Comparison of ENCODE assay signal across 9 mouse cellular contexts in genomic region chr12:44601410-44602149, GRCm38 (mm10).
A peak's percentile ranks its signal among the peaks of the same experiment; 100 is the strongest.
DNase-seq lines count a peak whose midpoint lies in the region; ATAC-seq and TF ChIP-seq lines count a peak whose summit lies in the region.
"Had no signal": no experiment of that assay in that cellular context is flagged by ENCODE, and none has a peak within 500 bp of the region (broad histone marks: within the 10 kb centered on the region; RNA-seq: fewer than 3 reads in every experiment).

No protein-coding gene starts in this region.

- H3K79me2 ChIP-seq in MEL (ENCODE audit: control insufficient read depth, insufficient read depth, low read length, poor library complexity) = no peaks in the 10 kb centered on the region

- DNase-seq in MEL (ENCODE audit: low read depth, low spot score) = peak; percentile 62
- peak; percentile 74 to 75 for DNase-seq in adrenal gland, postnatal 36 days
- peak; percentile 80 for DNase-seq in embryonic facial prominence, embryonic 10.5 days (ENCODE audit: low spot score)
- DNase-seq in kidney, postnatal 25 days = peak; percentile 65 to 75
- DNase-seq in lung, postnatal 25 days (ENCODE audit: low spot score) = peak; percentile 44
- DNase-seq in retina, postnatal 1 day = peak; percentile 88

- H3K4me2 ChIP-seq in heart, embryonic 12.5 days = peak overlapping the region; percentile 12; the same call in 1 of the 2 replicates
- H3K4me2 ChIP-seq: limb, embryonic 13.5 days had no signal

- H3K9me3 ChIP-seq in MEL (replicated peaks; ENCODE audit: insufficient read depth, low read length) = no peaks in the 10 kb centered on the region
- no peaks in the 10 kb centered on the region for H3K9me3 ChIP-seq in embryonic facial prominence, embryonic 10.5 days
- no peaks in the 10 kb centered on the region for H3K9me3 ChIP-seq in heart, embryonic 12.5 days (replicated peaks)
- H3K9me3 ChIP-seq: limb, embryonic 13.5 days had no signal

- H3K9ac ChIP-seq in MEL (ENCODE audit: control insufficient read depth, low read depth, low read length, poor library complexity, severe bottlenecking) = no peak overlapping the region
- H3K9ac ChIP-seq in heart, embryonic 12.5 days = no peak overlapping the region
- H3K9ac ChIP-seq: limb, embryonic 13.5 days had no signal

- no peak overlapping the region for H3K27ac ChIP-seq in MEL (ENCODE audit: control insufficient read depth, low read depth, low read length)
- no peak overlapping the region for H3K27ac ChIP-seq in embryonic facial prominence, embryonic 10.5 days (replicated peaks)
- no peak overlapping the region for H3K27ac ChIP-seq in heart, embryonic 12.5 days (ENCODE audit: poor library complexity, severe bottlenecking)
- H3K27ac ChIP-seq: limb, embryonic 13.5 days had no signal

- TF ChIP-seq CTCF in MEL (IDR thresholded peaks at IDR 0.05 in 2 of 3, conservative IDR thresholded peaks at IDR 0.05 in 1 of 3; ENCODE audit: control insufficient read depth in 1 of 3, insufficient read depth in 1 of 3, low read depth in 2 of 3, low read length in 3 of 3, poor library complexity in 1 of 3, severe bottlenecking in 1 of 3) = peak; percentile 72 to 89 (median 78)

- no peaks in the 10 kb centered on the region for H3K27me3 ChIP-seq in MEL (ENCODE audit: control insufficient read depth in 1 of 2, insufficient read depth in 2 of 2, low read length in 2 of 2)
- no peaks in the 10 kb centered on the region for H3K27me3 ChIP-seq in embryonic facial prominence, embryonic 10.5 days (replicated peaks; ENCODE audit: low read depth, poor library complexity, severe bottlenecking)
- H3K27me3 ChIP-seq in heart, embryonic 12.5 days (replicated peaks) = no peaks in the 10 kb centered on the region
- H3K27me3 ChIP-seq: limb, embryonic 13.5 days had no signal

- H3K4me1 ChIP-seq in MEL (ENCODE audit: control insufficient read depth in 1 of 2, insufficient read depth in 2 of 2, low read length in 2 of 2) = no peaks in the 10 kb centered on the region
- peaks cover 9% of the 10 kb centered on the region; the same call in 1 of the 2 replicates for H3K4me1 ChIP-seq in embryonic facial prominence, embryonic 10.5 days
- 0 out of 2 replicates have a peak, but pooled peaks cover 7% of the 10 kb centered on the region for H3K4me1 ChIP-seq in heart, embryonic 12.5 days (replicated peaks)
- H3K4me1 ChIP-seq: limb, embryonic 13.5 days had no signal

- no peak for ATAC-seq in heart, embryonic 12.5 days (ENCODE audit: insufficient number of reproducible peaks, low FRiP score)
- no peak for ATAC-seq in inflammation-experienced regulatory T-cells, adult 6 months

- TF ChIP-seq POLR2A in MEL (IDR thresholded peaks at IDR 0.05; ENCODE audit: control insufficient read depth in 1 of 2, insufficient read depth in 1 of 2, low read depth in 1 of 2, low read length in 2 of 2, poor library complexity in 1 of 2) = no peak

- WGBS in embryonic facial prominence, embryonic 10.5 days = 32% methylated on average over 16 of the region's 16 CpGs
- WGBS in heart, embryonic 12.5 days = 36% methylated on average over 16 of the region's 16 CpGs

- H3K36me3 ChIP-seq in MEL (ENCODE audit: control insufficient read depth in 1 of 2, insufficient read depth in 2 of 2, low read length in 2 of 2) = no peaks in the 10 kb centered on the region
- no peaks in the 10 kb centered on the region for H3K36me3 ChIP-seq in embryonic facial prominence, embryonic 10.5 days (replicated peaks)
- H3K36me3 ChIP-seq in heart, embryonic 12.5 days = no peaks in the 10 kb centered on the region
- H3K36me3 ChIP-seq: limb, embryonic 13.5 days had no signal

- TF ChIP-seq RAD21 in MEL (IDR thresholded peaks at IDR 0.05; ENCODE audit: low read depth, low read length) = peak; percentile 69

- no peak overlapping the region; a peak in 1 of 4 replicates for H3K4me3 ChIP-seq in MEL (ENCODE audit: control insufficient read depth in 1 of 2, insufficient read depth in 1 of 2, low read depth in 2 of 2, low read length in 2 of 2)
- H3K4me3 ChIP-seq in embryonic facial prominence, embryonic 10.5 days = no peak overlapping the region
- H3K4me3 ChIP-seq in heart, embryonic 12.5 days = no peak overlapping the region
- H3K4me3 ChIP-seq: limb, embryonic 13.5 days had no signal

- no peak for TF ChIP-seq EP300 in MEL (IDR thresholded peaks at IDR 0.05; ENCODE audit: low read depth in 1 of 2, low read length in 2 of 2)

TF ChIP-seq in MEL, 35 proteins besides CTCF, POLR2A, EP300 and RAD21:
- no peak for TF ChIP-seq NELFE (IDR thresholded peaks at IDR 0.05; ENCODE audit: low read depth, low read length)
- TF ChIP-seq ZKSCAN1 (IDR thresholded peaks at IDR 0.05; ENCODE audit: low read depth, low read length) = no peak
- no peak for TF ChIP-seq CHD2 (IDR thresholded peaks at IDR 0.05; ENCODE audit: low read length)
- TF ChIP-seq ZC3H11A (IDR thresholded peaks at IDR 0.05; ENCODE audit: low read depth, low read length) = peak; percentile 34
- TF ChIP-seq POLR2AphosphoS5 (IDR thresholded peaks at IDR 0.05; ENCODE audit: borderline replicate concordance, low read depth, low read length) = no peak
- TF ChIP-seq TBP (IDR thresholded peaks at IDR 0.05; ENCODE audit: low read depth, low read length) = no peak
- TF ChIP-seq MAFK (IDR thresholded peaks at IDR 0.05; ENCODE audit: borderline replicate concordance, low read depth, low read length) = no peak
- TF ChIP-seq JUND (IDR thresholded peaks at IDR 0.05; ENCODE audit: low read depth, low read length) = no peak
- no peak for TF ChIP-seq ETS1 (IDR thresholded peaks at IDR 0.05; ENCODE audit: low read depth, low read length)
- peak; percentile 76 for TF ChIP-seq SMC3 (IDR thresholded peaks at IDR 0.05; ENCODE audit: low read depth, low read length)
